ENCODE assay signal across 26 mouse cellular contexts in the genomic region with DNA sequence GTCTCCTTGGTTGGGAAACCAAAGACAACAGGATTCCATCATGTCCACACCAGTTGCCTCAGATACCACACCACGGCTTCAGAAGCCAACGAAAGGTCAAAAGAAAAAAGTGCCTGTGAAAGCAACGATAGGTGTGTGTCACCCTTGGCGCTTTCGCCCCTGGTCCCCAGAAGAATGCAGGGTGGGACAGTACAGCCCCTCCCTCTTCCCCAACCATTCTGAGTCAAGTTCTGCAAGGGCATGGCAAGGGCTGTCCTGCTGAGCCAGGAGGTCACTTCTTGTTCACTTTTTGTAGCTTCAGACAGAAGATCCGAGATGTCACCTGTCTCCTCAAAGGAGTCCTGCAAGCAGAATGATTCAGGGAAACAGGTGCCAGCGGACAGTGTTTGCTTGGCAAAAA. TPM values are rescaled to one million over a fixed set of nuclear protein-coding genes. Genes with fewer than 3 reads are reported as not detected.
"Had no signal": no experiment of that assay in that cellular context is flagged by ENCODE, and none has a peak within 500 bp of the region (broad histone marks: within the 10 kb centered on the region; RNA-seq: fewer than 3 reads in every experiment).

No protein-coding gene starts in this region.

- H3K9me3 ChIP-seq: liver, embryonic 13.5 days; liver, embryonic 15.5 days; lung, embryonic 15.5 days; midbrain, embryonic 13.5 days; midbrain, embryonic 15.5 days; neural tube, embryonic 12.5 days had no signal

- H3K9ac ChIP-seq: liver, embryonic 13.5 days; liver, embryonic 15.5 days; liver, postnatal 0 days; lung, embryonic 15.5 days; midbrain, embryonic 13.5 days; midbrain, embryonic 15.5 days; neural tube, embryonic 12.5 days had no signal

- H3K4me2 ChIP-seq: liver, embryonic 13.5 days; liver, embryonic 15.5 days; lung, embryonic 15.5 days; midbrain, embryonic 11.5 days; midbrain, embryonic 13.5 days; midbrain, embryonic 15.5 days; neural tube, embryonic 12.5 days had no signal

- H3K27me3 ChIP-seq: liver, embryonic 13.5 days; liver, embryonic 15.5 days; lung, embryonic 15.5 days; midbrain, embryonic 13.5 days; midbrain, embryonic 15.5 days; neural tube, embryonic 12.5 days had no signal

- H3K27ac ChIP-seq: liver, embryonic 13.5 days; liver, embryonic 15.5 days; lung, embryonic 15.5 days; macrophage; midbrain, embryonic 13.5 days; midbrain, embryonic 15.5 days; neural tube, embryonic 12.5 days had no signal

- DNase-seq: liver, embryonic 13.5 days; liver, postnatal 0 days; lung, adult 2 months; lung, postnatal 14 days; lung, postnatal 36 days; right cerebral cortex, postnatal 25 days; right cerebral cortex, postnatal 4 days; spleen, adult 18-20 months; thymus, adult 18-20 months; thymus, postnatal 14 days; thymus, postnatal 36 days had no signal

- H3K36me3 ChIP-seq: liver, embryonic 13.5 days; liver, embryonic 15.5 days; lung, embryonic 15.5 days; midbrain, embryonic 13.5 days; midbrain, embryonic 15.5 days; neural tube, embryonic 12.5 days had no signal

- H3K4me3 ChIP-seq: liver, embryonic 13.5 days; liver, embryonic 15.5 days; lung, embryonic 15.5 days; megakaryocyte, embryonic 14.5 days; midbrain, embryonic 13.5 days; midbrain, embryonic 15.5 days; neural tube, embryonic 12.5 days had no signal

- H3K4me1 ChIP-seq: liver, embryonic 13.5 days; liver, embryonic 15.5 days; lung, embryonic 15.5 days; megakaryocyte, embryonic 14.5 days; midbrain, embryonic 13.5 days; midbrain, embryonic 15.5 days; neural tube, embryonic 12.5 days had no signal

- ATAC-seq: liver, postnatal 0 days; lung, postnatal 0 days; midbrain, embryonic 13.5 days; midbrain, embryonic 15.5 days had no signal

RNA-seq across cellular contexts. Expression of gene Spdye4c, which starts 1.3 kb away (rescaled TPM):
- polyA plus RNA-seq: liver, embryonic 13.5 days; liver, embryonic 15.5 days; liver, postnatal 0 days; lung, adult 2 months; lung, embryonic 15.5 days; lung, postnatal 0 days; macrophage; midbrain, embryonic 11.5 days; midbrain, embryonic 13.5 days; midbrain, embryonic 15.5 days; midbrain, postnatal 0 days; neural tube, embryonic 12.5 days; neural tube, embryonic 14.5 days; small intestine, adult 2 months; stomach, embryonic 14.5 days; stomach, embryonic 16.5 days; thymus, postnatal 0 days had no signal
